Mouse (Mus musculus) thymus, postnatal 10 days (tissue): ENCODE data around the gene Riok2.

Experiments used
- DNase-seq, 2 experiments: peaks; one replicate each; pipeline ENCODE4 v3.0.0; 2021; ENCODE audit warnings: low spot score in 2 of 2

Riok2 gene

GRCm38 (mm10) chr17:17408137-17408536, 34.0 kb downstream of the Riok2 start:
- DNase-seq = no peak

- DNase-seq = no peak
Measured at GRCm38 (mm10) chr17:17408720-17409478, 34.8 kb downstream of the Riok2 start.

GRCm38 (mm10) chr17:17409601-17410000, 35.5 kb downstream of the Riok2 start:
- no peak for DNase-seq

DNA sequence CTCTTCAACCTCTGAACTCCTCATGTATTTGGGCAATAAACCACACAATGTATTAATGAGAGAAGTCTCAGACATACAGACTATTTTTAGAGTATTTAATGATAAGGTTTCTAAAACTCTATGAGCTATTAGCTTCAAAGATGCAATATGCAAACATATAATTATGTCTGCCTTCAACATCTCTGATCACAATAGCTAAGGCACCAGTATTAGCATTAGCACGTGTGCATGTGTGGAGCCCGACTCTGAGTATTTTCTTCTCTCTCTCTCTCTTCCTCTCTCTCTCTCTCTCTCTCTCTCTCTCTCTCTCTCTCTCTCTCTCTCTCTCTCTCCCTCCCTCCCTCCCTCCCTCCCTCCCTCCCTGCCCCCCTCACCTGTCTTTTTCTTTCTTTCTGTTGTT, 37.3 kb downstream of the Riok2 start:
- DNase-seq = no peak

- DNase-seq = no peak
Measured at GRCm38 (mm10) chr17:17412176-17412575, 38.1 kb downstream of the Riok2 start.

GRCm38 (mm10) chr17:17414206-17414605, 40.1 kb downstream of the Riok2 start:
- no peak for DNase-seq

DNA sequence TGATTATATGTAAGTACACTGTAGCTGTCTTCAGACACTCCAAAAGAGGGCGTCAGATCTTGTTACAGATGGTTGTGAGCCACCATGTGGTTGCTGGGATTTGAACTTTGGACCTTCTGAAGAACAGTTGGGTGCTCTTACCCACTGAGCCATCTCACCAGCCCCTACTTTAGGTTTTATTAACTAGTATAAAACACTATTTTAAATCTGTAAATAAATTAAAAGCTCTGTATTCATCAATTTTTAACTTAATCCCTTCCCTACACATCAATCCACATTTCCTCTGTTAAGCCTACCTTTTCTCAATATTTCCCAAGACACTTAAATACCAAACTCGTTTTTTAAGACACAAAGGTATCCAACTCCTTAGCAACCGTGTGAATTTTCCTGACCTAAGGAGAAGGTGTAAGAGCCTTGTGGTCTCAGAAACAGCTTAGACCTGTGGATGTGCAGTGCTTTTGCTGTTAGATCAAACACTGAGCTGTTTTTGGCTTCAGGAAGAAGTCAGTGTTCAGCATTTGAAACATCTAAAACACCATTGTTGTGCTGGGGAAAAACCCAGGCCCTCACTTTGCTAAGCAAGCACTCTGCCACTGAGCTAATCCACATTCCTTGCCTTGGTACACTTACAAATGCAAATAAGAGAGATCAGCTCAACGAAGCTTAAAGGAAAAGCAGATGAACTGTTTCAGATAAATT, 50.6 kb downstream of the Riok2 start:
- no peak for DNase-seq

DNA sequence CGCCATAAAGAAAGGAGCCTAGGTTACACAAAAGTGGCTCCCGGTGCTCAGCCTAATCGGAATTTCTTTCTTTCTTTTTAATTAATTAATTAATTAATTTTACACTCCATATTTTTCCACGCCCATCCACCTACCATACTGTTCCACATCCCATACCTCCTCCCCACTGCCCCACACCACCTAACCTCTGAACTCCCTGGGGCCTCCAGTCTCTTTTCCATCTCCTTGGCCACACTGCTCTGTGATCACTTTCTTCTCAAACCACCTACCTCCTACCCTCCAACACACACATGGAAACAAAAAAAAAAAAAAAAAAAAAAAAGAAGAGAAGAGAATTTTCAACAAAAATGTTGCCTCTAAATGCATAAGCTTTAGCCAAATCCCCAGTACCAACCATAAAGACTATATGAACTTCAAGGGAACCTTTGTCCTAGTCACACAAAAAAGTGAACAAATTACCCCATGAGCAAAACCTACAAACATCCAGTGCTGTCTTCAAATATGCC, 51.3 kb downstream of the Riok2 start:
- no peak for DNase-seq

- no peak for DNase-seq
Measured at GRCm38 (mm10) chr17:17425906-17426305, 51.8 kb downstream of the Riok2 start.

DNA sequence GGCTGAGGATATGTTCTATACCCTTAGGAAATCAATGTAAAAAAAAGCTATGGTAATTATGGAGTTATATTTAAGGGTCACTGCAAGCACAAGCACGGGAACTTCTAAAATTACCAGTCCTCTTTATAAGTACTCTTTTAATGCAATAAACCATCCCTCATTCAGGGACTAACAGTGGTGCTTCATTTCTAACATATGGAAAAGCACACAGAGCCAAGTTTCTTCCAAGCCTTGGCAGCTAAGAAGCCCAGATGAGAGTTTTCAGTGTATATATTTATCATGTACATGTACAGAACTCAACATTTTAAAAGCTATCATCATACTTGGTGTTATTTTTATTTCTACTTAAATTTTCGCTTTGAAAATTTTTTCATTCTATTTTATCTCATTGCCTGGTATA, 54.8 kb downstream of the Riok2 start:
- DNase-seq = no peak

DNA sequence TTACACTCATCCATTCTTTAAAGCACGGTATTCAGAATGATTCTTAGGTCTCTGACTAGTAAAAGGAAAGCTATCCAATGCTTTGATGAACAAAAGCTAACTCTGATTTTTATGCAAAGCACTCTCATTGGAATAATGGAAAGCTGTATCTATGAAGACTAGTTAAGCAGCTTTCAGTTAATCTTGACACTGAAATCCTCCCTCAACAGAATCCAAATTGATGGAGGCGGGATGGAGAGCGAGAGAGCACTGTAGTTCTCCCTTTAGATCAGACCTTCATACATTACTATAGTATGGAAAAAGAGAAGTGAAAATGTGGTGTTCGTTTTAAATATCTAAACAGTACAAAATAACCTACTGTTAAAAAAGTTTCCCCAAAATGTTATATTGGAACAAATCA, 59.6 kb downstream of the Riok2 start:
- DNase-seq = no peak

- DNase-seq = no peak
Measured at GRCm38 (mm10) chr17:17438576-17439191, 64.6 kb downstream of the Riok2 start.

DNA sequence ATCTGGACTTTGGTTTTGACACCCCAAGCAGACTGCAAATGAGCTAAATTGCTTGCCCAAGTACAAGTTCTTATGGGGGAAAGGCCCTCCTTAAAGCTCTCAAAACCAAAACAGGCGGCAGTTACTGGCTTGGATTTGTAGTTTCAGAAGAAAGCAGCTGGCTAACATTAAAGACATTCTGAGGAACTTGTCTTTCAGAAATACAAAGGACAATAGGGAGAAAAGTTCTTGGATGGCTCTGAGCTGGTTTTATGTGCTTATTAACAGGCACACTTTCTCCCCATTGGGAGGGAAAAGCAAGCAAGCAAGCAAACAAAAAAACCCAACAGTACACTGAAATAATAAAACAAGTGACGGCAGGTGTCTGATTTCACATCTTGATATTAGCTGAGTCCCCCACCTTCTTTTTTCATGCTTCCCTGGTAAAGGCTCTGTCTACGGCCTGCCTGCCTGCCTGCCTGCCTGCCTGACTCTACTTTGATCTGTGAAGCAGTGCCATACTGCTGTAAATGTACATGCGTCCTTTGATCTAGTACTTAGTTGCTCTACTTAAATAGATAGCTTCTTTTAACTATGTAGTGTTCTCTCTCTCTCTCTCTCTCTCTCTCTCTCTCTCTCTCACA, 67.9 kb downstream of the Riok2 start:
- peak in 1 of 2 experiments; percentile 14 for DNase-seq

GRCm38 (mm10) chr17:17444297-17444886, 70.3 kb downstream of the Riok2 start:
- no peak for DNase-seq
